Mouse (Mus musculus) stomach, postnatal 0 days (tissue): ENCODE results near the gene Ptcd3.

Source experiments
- CTCF ChIP-seq: IDR thresholded peaks from 2 replicates; pipeline ENCODE4 v1.5.1; 2016; ENCODE audit warnings: antibody characterized with exemption, low read depth, mild to moderate bottlenecking, moderate library complexity
- EP300 ChIP-seq: optimal IDR thresholded peaks from 2 replicates; pipeline ENCODE3; 2016; ENCODE audit warnings: antibody characterized with exemption

DNA sequence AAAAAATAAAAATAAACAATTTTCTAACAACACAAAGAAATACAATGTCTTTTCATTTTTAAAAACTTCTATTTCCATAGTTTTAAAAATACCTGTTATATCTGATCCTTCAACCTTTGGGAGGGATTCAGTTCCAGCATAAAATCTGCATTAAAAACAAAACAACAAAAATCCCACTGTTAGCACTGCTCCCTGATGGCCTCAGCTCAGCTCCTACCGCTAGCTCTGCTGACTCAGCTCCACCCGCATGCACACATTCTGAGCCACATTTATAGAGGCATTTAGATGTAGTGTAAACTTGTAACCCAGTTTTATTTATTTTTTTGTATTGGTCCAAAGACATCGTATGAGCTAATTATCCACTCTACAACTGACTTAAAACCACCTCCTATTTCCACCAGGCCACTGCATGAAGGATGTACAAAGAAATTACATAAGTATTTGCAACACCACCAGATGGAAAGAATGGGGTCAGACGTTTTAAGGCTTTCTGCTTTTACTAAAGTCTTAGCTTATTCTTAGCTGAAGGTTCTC, 781 bp downstream of the Ptcd3 start:
- TF ChIP-seq CTCF (no peak), EP300 (no peak)
